Mouse (Mus musculus) NIH3T3 (cell line): Measurements from ENCODE around the gene Mrm3.
"Not testable (repeated sequence)": the region's sequence is repeated elsewhere in the genome, so short reads cannot be mapped to it uniquely, and the experiment has no call there.

Experiments
- DNase-seq: peaks from one replicate; pipeline ENCODE4 v3.0.0-alpha.2; 2012; ENCODE audit warnings: low read depth

Gene Mrm3

GRCm38 (mm10) chr11:76242901-76243810 lies at the start of gene Mrm3, which contains the start of gene Glod4:
TSS of gene Mrm3 (plus strand) at chr11:76243715.
TSS of gene Glod4 (minus strand) at chr11:76243725.
- DNase-seq = peak; percentile 96

GRCm38 (mm10) chr11:76196275-76196976 lies 47.1 kb upstream of the Mrm3 start:
- DNase-seq = no peak

- DNase-seq = no peak
Measured at GRCm38 (mm10) chr11:76196977-76197469, 46.5 kb upstream of the Mrm3 start.

GRCm38 (mm10) chr11:76201761-76202674 lies 41.5 kb upstream of the Mrm3 start:
- DNase-seq = peak; percentile 86

- no peak for DNase-seq
Measured at GRCm38 (mm10) chr11:76206793-76207192, 36.7 kb upstream of the Mrm3 start.

GRCm38 (mm10) chr11:76210228-76210985 lies 33.1 kb upstream of the Mrm3 start:
- no peak for DNase-seq

- DNase-seq = not testable (repeated sequence)
Measured at GRCm38 (mm10) chr11:76211595-76211994, 31.9 kb upstream of the Mrm3 start.

- DNase-seq = no peak
Measured at GRCm38 (mm10) chr11:76213841-76214240, 29.7 kb upstream of the Mrm3 start.

- no peak for DNase-seq
Measured at GRCm38 (mm10) chr11:76215011-76215410, 28.5 kb upstream of the Mrm3 start.

- no peak for DNase-seq
Measured at GRCm38 (mm10) chr11:76216049-76216540, 27.4 kb upstream of the Mrm3 start.

GRCm38 (mm10) chr11:76216681-76217389 lies 26.7 kb upstream of the Mrm3 start:
- DNase-seq = peak; percentile 61

GRCm38 (mm10) chr11:76217390-76217800 lies 26.1 kb upstream of the Mrm3 start, which contains the start of the genes Dbil5 and Gemin4:
TSS of gene Dbil5 (plus strand) at chr11:76217608.
TSS of gene Gemin4 (minus strand) at chr11:76217664.
- DNase-seq = peak; percentile 99

GRCm38 (mm10) chr11:76224631-76225030 lies 18.9 kb upstream of the Mrm3 start:
- no peak for DNase-seq

- no peak for DNase-seq
Measured at GRCm38 (mm10) chr11:76225051-76225450, 18.5 kb upstream of the Mrm3 start.

GRCm38 (mm10) chr11:76236136-76236535 lies 7.4 kb upstream of the Mrm3 start:
- DNase-seq = peak; percentile 67

GRCm38 (mm10) chr11:76239750-76240149 lies 3.8 kb upstream of the Mrm3 start:
- no peak for DNase-seq

- DNase-seq = no peak
Measured at GRCm38 (mm10) chr11:76243811-76244546, 464 bp downstream of the Mrm3 start.

GRCm38 (mm10) chr11:76246439-76246838 lies 2.9 kb downstream of the Mrm3 start:
- DNase-seq = no peak

GRCm38 (mm10) chr11:76247239-76247638 lies 3.7 kb downstream of the Mrm3 start:
- DNase-seq = no peak
